Mouse (Mus musculus): Measurements from ENCODE around the gene Tcea3. TPM values are rescaled to one million over a fixed set of nuclear protein-coding genes. Genes with fewer than 3 reads are reported as not detected.

Gene Tcea3
- polyA plus RNA-seq, 1 experiment from 2014 or later: 17.3 TPM

DNA sequence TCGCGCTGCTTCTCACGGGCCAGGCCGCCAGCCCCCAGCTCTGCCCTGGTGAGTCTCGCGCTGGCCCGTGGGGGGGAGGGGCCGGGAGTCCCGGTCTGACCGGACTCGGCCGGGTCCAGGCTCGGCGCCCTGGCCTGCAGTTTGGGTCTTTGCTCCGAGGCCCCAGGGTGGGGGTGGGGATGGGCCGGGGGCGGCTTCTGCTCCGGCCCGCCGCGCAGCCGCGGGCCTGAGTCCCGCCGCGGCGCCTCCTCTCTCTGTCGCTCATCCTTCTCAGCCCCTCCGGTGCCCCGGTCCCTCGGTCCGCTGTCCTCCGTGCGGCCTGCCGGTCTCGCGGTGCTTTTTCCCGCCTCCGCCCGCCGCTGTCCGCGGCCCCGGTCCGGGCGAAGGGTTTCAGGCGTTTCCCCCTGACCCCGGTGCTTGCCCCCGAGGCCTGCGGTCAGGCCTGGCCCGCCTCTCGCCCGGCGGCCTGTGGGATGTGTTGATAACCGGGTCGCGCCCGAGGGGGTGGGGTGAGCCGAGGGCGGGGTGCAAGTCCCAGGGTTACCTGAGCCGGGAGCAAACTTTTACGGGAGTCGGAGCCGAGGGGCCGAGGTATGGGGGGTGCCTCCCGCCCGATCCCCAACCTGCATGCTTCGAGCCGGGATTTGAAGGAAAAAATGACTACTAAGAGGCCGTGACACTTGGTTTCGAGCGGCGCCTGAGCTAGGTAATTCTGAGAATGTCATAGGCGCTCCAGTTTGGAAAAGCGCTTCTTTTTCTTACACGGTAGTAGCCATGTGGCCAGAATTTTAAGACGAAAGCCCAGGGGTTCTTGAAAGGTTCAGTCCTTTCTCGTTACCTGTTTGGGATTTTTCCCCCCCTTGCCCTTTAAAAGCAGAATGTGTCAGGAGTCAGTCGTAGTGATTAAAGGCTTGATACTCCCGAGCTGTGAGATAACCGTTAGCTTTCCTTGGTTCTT is 63.8 kb downstream of the Tcea3 start:
- DNase-seq (ENCODE audit: low spot score): peak; percentile 85
- peaks cover under 1% of the 10 kb centered on the region; the same call in 1 of the 2 replicates for H3K36me3 ChIP-seq (ENCODE audit: control insufficient read depth, insufficient read depth, low read length)
- H3K4me3 ChIP-seq (ENCODE audit: low read depth, low read length): peak overlapping the region; percentile 98
- H3K4me1 ChIP-seq (replicated peaks; ENCODE audit: control insufficient read depth, insufficient read depth, low read length): peaks cover 21% of the 10 kb centered on the region
- no peaks in the 10 kb centered on the region for H3K27me3 ChIP-seq (replicated peaks; ENCODE audit: control insufficient read depth, insufficient read depth, low read length)
- under 1% methylated on average over 81 of the region's 81 CpGs for WGBS
- peak overlapping the region; percentile 100 for H3K27ac ChIP-seq (ENCODE audit: low read depth, low read length)
- no peaks in the 10 kb centered on the region for H3K9me3 ChIP-seq (ENCODE audit: control insufficient read depth, low read length)
- ATAC-seq (replicated peaks; ENCODE audit: low FRiP score): peak; percentile 77
- H3K9ac ChIP-seq (ENCODE audit: low read depth, low read length): peak overlapping the region; percentile 100
- H3K4me2 ChIP-seq: peak overlapping the region; percentile 99

DNA sequence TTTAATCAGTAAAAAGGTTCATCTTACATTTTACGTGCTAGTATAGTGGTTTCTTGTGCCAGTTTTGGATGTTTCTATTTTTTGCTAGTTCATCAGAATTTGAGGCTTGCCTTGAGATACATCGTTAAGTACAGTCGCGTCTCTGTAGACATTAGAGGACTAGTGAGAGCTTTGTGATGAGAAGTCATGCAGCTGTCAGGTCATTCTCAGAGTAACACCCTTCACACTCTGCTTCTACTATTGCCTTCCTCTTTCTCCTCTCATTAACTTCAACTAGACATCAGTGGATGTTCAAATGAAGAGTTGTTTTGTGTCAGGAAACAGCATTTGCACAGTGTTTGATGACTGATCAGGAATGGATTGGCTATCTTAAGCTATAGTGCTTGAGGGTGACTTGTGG is 65.1 kb downstream of the Tcea3 start:
- peak overlapping the region; percentile 99 for H3K4me2 ChIP-seq
- WGBS: 21% methylated on average over 4 of the region's 4 CpGs
- H3K4me1 ChIP-seq (replicated peaks; ENCODE audit: control insufficient read depth, insufficient read depth, low read length): peaks cover 21% of the 10 kb centered on the region
- peak overlapping the region; percentile 48 for H3K27ac ChIP-seq (ENCODE audit: low read depth, low read length)
- H3K4me3 ChIP-seq (ENCODE audit: low read depth, low read length): peak overlapping the region; percentile 98
- DNase-seq (ENCODE audit: low spot score): no peak
- H3K27me3 ChIP-seq (replicated peaks; ENCODE audit: control insufficient read depth, insufficient read depth, low read length): no peaks in the 10 kb centered on the region
- peaks cover 4% of the 10 kb centered on the region; the same call in 1 of the 2 replicates for H3K36me3 ChIP-seq (ENCODE audit: control insufficient read depth, insufficient read depth, low read length)
- H3K9me3 ChIP-seq (ENCODE audit: control insufficient read depth, low read length): no peaks in the 10 kb centered on the region
- ATAC-seq (replicated peaks; ENCODE audit: low FRiP score): no peak
- H3K9ac ChIP-seq (ENCODE audit: low read depth, low read length): peak overlapping the region; percentile 50

DNA sequence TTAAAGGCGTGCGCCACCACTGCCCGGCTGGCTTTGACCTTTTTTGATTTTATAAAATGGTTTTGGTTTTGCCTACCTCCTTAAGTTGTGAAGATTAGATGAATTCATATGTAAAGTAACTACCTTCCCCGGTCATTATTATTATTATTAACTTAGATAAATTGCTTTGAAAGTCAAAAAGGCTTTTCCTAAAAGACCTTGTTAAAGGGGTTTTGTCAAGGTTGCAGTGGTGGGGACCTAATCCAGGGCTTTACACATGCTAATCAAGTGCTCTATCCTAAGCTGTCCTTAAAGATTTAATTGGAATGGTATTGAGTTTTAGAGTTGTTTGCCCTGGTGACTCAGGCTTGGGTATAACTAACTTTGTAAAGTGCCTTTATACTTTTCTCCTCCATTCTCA is 70.1 kb downstream of the Tcea3 start:
- H3K9ac ChIP-seq (ENCODE audit: low read depth, low read length): no peak overlapping the region
- no peaks in the 10 kb centered on the region for H3K27me3 ChIP-seq (replicated peaks; ENCODE audit: control insufficient read depth, insufficient read depth, low read length)
- ATAC-seq (replicated peaks; ENCODE audit: low FRiP score) (no peak), DNase-seq (ENCODE audit: low spot score) (no peak)
- peaks cover 9% of the 10 kb centered on the region for H3K4me1 ChIP-seq (replicated peaks; ENCODE audit: control insufficient read depth, insufficient read depth, low read length)
- no peak overlapping the region for H3K4me3 ChIP-seq (ENCODE audit: low read depth, low read length)
- H3K27ac ChIP-seq (ENCODE audit: low read depth, low read length): no peak overlapping the region
- WGBS: 91% methylated on average over 4 of the region's 4 CpGs
- peaks cover 32% of the 10 kb centered on the region for H3K36me3 ChIP-seq (ENCODE audit: control insufficient read depth, insufficient read depth, low read length)
- no peaks in the 10 kb centered on the region for H3K9me3 ChIP-seq (ENCODE audit: control insufficient read depth, low read length)
- H3K4me2 ChIP-seq: no peak overlapping the region

DNA sequence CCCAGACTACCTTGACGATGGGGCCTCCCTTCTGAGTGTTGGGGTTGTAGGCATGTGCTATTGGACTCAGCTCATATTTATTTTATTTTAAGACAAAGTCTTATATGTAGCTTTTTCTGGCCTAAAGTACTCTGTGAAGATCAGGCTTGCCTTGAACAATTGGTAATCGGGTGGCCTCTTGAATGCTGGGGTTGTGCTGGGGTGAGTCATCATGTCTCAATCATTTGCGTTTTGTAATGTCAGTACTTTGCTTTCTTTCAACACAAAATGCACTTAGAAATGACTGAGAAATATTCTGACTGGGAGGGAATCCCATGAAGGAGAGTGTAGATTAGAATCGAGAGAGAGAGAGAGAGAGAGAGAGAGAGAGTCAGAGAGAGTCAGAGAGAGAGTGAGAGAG is 72.5 kb downstream of the Tcea3 start:
- WGBS: 85% methylated on average over 4 of the region's 4 CpGs
- Histone ChIP-seq H3K27ac (ENCODE audit: low read depth, low read length) (no peak overlapping the region), H3K4me3 (ENCODE audit: low read depth, low read length) (no peak overlapping the region), H3K4me1 (replicated peaks; ENCODE audit: control insufficient read depth, insufficient read depth, low read length) (no peaks in the 10 kb centered on the region), H3K36me3 (ENCODE audit: control insufficient read depth, insufficient read depth, low read length) (peaks cover 39% of the 10 kb centered on the region), H3K27me3 (replicated peaks; ENCODE audit: control insufficient read depth, insufficient read depth, low read length) (no peaks in the 10 kb centered on the region), H3K4me2 (no peak overlapping the region), H3K9ac (ENCODE audit: low read depth, low read length) (no peak overlapping the region), H3K9me3 (ENCODE audit: control insufficient read depth, low read length) (no peaks in the 10 kb centered on the region)
- DNase-seq (ENCODE audit: low spot score) (no peak), ATAC-seq (replicated peaks; ENCODE audit: low FRiP score) (no peak)

DNA sequence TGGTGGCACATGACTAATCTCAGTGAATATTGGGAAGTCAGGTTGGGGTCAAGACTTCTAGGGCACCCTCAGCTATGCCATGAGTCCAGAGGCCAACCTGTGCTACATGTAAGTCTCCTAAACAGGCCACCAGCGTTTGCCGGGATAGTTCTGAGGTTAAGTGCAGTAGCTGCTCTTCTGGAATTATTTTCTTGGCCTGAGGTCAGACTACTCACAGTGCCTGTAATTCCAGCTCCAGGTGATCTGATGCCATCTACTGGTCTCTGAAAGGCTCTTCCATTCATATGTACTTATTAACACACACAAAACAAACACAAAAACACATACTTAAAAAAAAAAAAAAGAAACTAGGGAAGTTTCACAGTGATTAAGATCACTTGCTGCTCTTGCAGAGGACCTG is 76.7 kb downstream of the Tcea3 start:
- H3K36me3 ChIP-seq (ENCODE audit: control insufficient read depth, insufficient read depth, low read length): peaks cover 46% of the 10 kb centered on the region
- DNase-seq (ENCODE audit: low spot score) (no peak), ATAC-seq (replicated peaks; ENCODE audit: low FRiP score) (no peak)
- no peaks in the 10 kb centered on the region for H3K27me3 ChIP-seq (replicated peaks; ENCODE audit: control insufficient read depth, insufficient read depth, low read length)
- no peak overlapping the region for H3K4me2 ChIP-seq
- H3K9me3 ChIP-seq (ENCODE audit: control insufficient read depth, low read length): no peaks in the 10 kb centered on the region
- 85% methylated on average over 2 of the region's 2 CpGs for WGBS
- H3K4me3 ChIP-seq (ENCODE audit: low read depth, low read length): no peak overlapping the region
- H3K27ac ChIP-seq (ENCODE audit: low read depth, low read length): no peak overlapping the region
- no peaks in the 10 kb centered on the region for H3K4me1 ChIP-seq (replicated peaks; ENCODE audit: control insufficient read depth, insufficient read depth, low read length)
- H3K9ac ChIP-seq (ENCODE audit: low read depth, low read length): no peak overlapping the region

Other genes starting within 250 kb of the Tcea3 start
- 48.6 and 51.6 TPM in 2 replicates for gene Eloa, start 226.0 kb upstream of the Tcea3 start, polyA plus RNA-seq (2014; fragmentation: Nextera tagmentation; extraction: Ambion mirVana)
- 567 and 611 TPM in 2 replicates for gene Rpl11, start 194.3 kb upstream of the Tcea3 start, polyA plus RNA-seq (2014; fragmentation: Nextera tagmentation; extraction: Ambion mirVana)
- gene Id3, start 104.2 kb upstream of the Tcea3 start, polyA plus RNA-seq (2014; fragmentation: Nextera tagmentation; extraction: Ambion mirVana): 191 and 200 TPM in 2 replicates
- gene E2f2, start 75.3 kb upstream of the Tcea3 start, polyA plus RNA-seq (2014; fragmentation: Nextera tagmentation; extraction: Ambion mirVana): 9.0 and 9.2 TPM in 2 replicates
- gene Asap3, start 41.4 kb upstream of the Tcea3 start, polyA plus RNA-seq (2014; fragmentation: Nextera tagmentation; extraction: Ambion mirVana): 1.8 and 2.9 TPM in 2 replicates
- 10.5 and 11.9 TPM in 2 replicates for gene Zfp46, start 37.0 kb downstream of the Tcea3 start, polyA plus RNA-seq (2014; fragmentation: Nextera tagmentation; extraction: Ambion mirVana)
- gene Hnrnpr, start 63.2 kb downstream of the Tcea3 start, polyA plus RNA-seq (2014; fragmentation: Nextera tagmentation; extraction: Ambion mirVana): 99.3 and 101 TPM in 2 replicates
- 0.06 TPM in 1 of 2 replicates, not detected in the other for gene Htr1d, start 175.8 kb downstream of the Tcea3 start, polyA plus RNA-seq (2014; fragmentation: Nextera tagmentation; extraction: Ambion mirVana)
- not detected in 2 replicates for gene 6030445D17Rik, start 214.5 kb downstream of the Tcea3 start, polyA plus RNA-seq (2014; fragmentation: Nextera tagmentation; extraction: Ambion mirVana)
- 44.7 TPM in 2 replicates for gene Luzp1, start 222.0 kb downstream of the Tcea3 start, polyA plus RNA-seq (2014; fragmentation: Nextera tagmentation; extraction: Ambion mirVana)